Mouse (Mus musculus) neural tube, postnatal 0 days (tissue): ENCODE data around the gene Ube2k. TPM values are rescaled to one million over a fixed set of nuclear protein-coding genes. Genes with fewer than 3 reads are reported as not detected.

Source experiments
- polyA plus RNA-seq: library from polyadenylated mRNA; unstranded; fragments of >200 nt; fragmentation: Nextera tagmentation; extraction: Ambion mirVana; gene quantifications from 2 replicates; pipeline ENCODE4 v1.2.1, GENCODE M21; 2015

Ube2k gene
- polyA plus RNA-seq = 205 TPM in 2 replicates

DNA sequence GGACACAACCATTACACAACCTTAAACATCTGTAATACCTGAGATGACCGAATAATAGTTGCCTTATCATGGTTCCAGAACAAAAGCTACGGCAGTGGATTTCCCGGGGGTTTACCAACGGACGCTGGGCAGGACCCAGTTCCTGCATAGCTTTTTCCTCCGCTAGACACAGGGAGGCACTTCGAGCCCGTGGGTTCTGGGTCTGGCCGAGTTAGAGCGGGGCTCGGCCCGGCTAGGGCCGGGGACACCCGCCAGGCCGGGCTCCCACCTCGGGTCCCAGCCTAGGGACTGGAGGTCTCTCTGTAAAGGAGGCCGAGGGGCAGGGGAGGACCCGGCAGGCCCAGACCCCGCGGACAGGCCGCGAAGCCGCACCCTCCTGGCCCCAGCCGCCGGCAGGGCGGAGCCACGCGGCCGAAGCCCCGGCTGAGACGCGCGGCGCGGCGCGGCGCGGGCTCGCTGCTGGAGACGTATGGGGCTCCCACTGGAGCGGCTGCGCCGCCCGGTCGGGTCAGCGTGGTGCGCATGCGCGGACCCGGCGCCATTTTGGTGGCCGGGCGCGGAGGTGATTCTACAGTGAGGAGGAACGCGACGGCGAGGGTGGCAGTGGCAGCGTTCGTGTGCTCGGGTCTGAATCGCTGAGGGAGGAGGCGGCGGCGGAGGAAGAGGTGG is at the start of gene Ube2k, which contains the start of gene Smim14:
Gene Ube2k, plus strand, starts transcription at position 483 of the 669 bp plus-strand sequence.
Gene Smim14, minus strand, starts transcription at position 434 of the 669 bp plus-strand sequence.

DNA sequence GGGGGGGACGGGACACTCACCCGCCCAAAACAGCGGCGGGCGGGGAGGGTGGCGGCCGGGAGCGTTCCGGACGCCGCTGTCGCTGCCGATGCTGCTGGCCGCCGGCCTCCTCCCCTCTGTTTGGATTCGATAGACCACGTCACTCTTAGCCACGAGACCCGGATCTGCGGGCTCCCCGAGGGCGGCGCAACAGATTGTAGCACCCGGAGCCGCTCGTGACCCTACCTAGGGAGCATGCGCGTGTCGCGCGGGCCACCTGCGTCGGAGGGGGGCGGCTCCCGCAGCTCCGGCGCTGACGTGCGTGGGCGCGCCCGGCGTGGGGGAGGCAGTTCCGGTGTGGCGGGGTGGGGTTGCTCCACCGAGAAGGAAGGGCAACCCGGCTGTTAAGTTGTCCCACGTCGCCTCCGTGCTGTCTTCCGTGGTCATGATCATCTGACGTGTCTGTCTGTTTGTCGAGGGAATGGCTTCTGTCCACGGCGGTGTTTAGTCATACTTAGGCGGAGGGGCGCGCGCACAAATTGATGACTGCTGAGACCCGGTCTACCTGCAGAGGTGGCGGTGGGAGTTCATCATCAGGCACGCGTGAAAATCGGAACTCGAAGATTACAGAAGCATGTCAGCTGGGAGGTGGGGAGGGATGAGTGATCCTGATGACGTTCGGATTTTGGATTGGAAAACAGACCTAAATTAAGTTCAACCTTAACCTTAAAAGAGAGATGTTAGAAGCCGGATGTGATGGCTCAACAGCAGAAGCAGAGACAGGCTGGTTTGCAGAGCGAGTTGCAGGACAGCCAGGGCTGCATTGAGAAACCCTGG is 44.1 kb upstream of the Ube2k start, which contains the start of gene Gm43552:
Gene Gm43552, minus strand, starts transcription at position 118 of the 816 bp plus-strand sequence.

Other genes starting within 250 kb of the Ube2k start
- gene Rfc1, start 201.6 kb upstream of the Ube2k start, polyA plus RNA-seq = 23.6 and 31.0 TPM in 2 replicates
- 0.18 and 0.19 TPM in 2 replicates for gene Klb, start 188.9 kb upstream of the Ube2k start, polyA plus RNA-seq
- 617 and 646 TPM in 2 replicates for gene Rpl9, start 145.8 kb upstream of the Ube2k start, polyA plus RNA-seq
- gene Lias, start 145.7 kb upstream of the Ube2k start, polyA plus RNA-seq = 61.6 and 62.6 TPM in 2 replicates
- gene Ugdh, start 101.3 kb upstream of the Ube2k start, polyA plus RNA-seq = 33.5 and 36.6 TPM in 2 replicates
- gene Gm43552, start 44.4 kb upstream of the Ube2k start, polyA plus RNA-seq = not detected in 2 replicates
- gene Smim14, start within 50 bp of the Ube2k start, polyA plus RNA-seq = 215 and 233 TPM in 2 replicates
- gene Pds5a, start 161.0 kb downstream of the Ube2k start, polyA plus RNA-seq = 21.8 and 22.1 TPM in 2 replicates
- 11.3 and 11.4 TPM in 2 replicates for gene N4bp2, start 226.3 kb downstream of the Ube2k start, polyA plus RNA-seq